In genomic region chr10:45788356-45788755, GRCm38 (mm10) we compare ENCODE assay signal across 20 mouse cellular contexts.
DNase-seq lines count a peak whose midpoint lies in the region; ATAC-seq lines count a peak whose summit lies in the region.
"Had no signal": no experiment of that assay in that cellular context is flagged by ENCODE, and none has a peak within 500 bp of the region (broad histone marks: within the 10 kb centered on the region; RNA-seq: fewer than 3 reads in every experiment).

No protein-coding gene starts in this region.

- ATAC-seq in frontal cortex, adult (ENCODE audit: low TSS enrichment), result peak; percentile 94
- ATAC-seq: activated CD4-positive, CD25-positive, alpha-beta regulatory T cell, adult 4 months; CD4-positive, CD25-positive, alpha-beta regulatory T cell, adult 4 months; Patski had no signal

- no peak for DNase-seq in frontal cortex, postnatal 10 days (ENCODE audit: low spot score in 2 of 2)
- DNase-seq in brain, adult 2 months (ENCODE audit: low read depth, low spot score), result peak; percentile 56
- DNase-seq in telencephalon, adult 2 months (ENCODE audit: low read depth, low spot score), result peak; percentile 49
- DNase-seq in right cerebral cortex, postnatal 36 days (ENCODE audit: low spot score in 2 of 2), result no peak
- DNase-seq in neural tube, embryonic 10.5 days (ENCODE audit: extremely low spot score, low spot score), result no peak
- DNase-seq: adrenal gland, adult 2 months; adrenal gland, adult 8-10 months; adrenal gland, postnatal 10 days; adrenal gland, postnatal 14 days; adrenal gland, postnatal 25 days; adrenal gland, postnatal 36 days; B cell, adult 2 months; cerebellum, adult 11 months; cerebellum, adult 11-12 months; cerebellum, adult 18-20 months; cerebellum, adult 2 months had no signal

Comparison
In these comparisons a context has a peak if more than half of its experiments do, and no peak if none do; other contexts are left out.
1. DNase-seq: peak in brain, adult 2 months (single experiment) and telencephalon, adult 2 months (single experiment); none in frontal cortex, postnatal 10 days (0 of 2), right cerebral cortex, postnatal 36 days (0 of 2) and neural tube, embryonic 10.5 days (single experiment).